Mouse (Mus musculus) olfactory bulb, adult 2 months (tissue): ENCODE measurements around the gene Dchs2. TPM values are rescaled to one million over a fixed set of nuclear protein-coding genes. Genes with fewer than 3 reads are reported as not detected.

Source experiments
- H3K27ac ChIP-seq: fragments of 200-500 bp; 2 replicates; pipeline ENCODE4 v1.5.1; 2012; ENCODE audit warnings: low read depth, low read length; ENCODE audit not compliant: insufficient read depth
- H3K4me1 ChIP-seq: fragments of 200-500 bp; 2 replicates; pipeline ENCODE4 v1.6.1; 2012; ENCODE audit warnings: low read length; ENCODE audit not compliant: control insufficient read depth, insufficient read depth
- H3K4me3 ChIP-seq: fragments of 200-500 bp; 2 replicates; pipeline ENCODE4 v1.5.1; 2012; ENCODE audit warnings: mild to moderate bottlenecking, low read depth, low read length, moderate library complexity; ENCODE audit not compliant: insufficient read depth
- CTCF ChIP-seq: fragments of 200-500 bp; IDR thresholded peaks from 2 replicates; pipeline ENCODE4 v1.5.1; 2012; ENCODE audit warnings: low read depth, mild to moderate bottlenecking, low read length, moderate library complexity; ENCODE audit not compliant: insufficient read depth
- POLR2A ChIP-seq: fragments of 200-500 bp; IDR thresholded peaks from 2 replicates; pipeline ENCODE4 v1.6.1; 2012; ENCODE audit warnings: mild to moderate bottlenecking, low read depth, low read length, moderate library complexity; ENCODE audit not compliant: insufficient read depth
- WGBS: fragments of 180-500 bp; shearing (Covaris S2); methylation state at CpG from one replicate; pipeline ENCODE4 v1.1.7; 2018; 5-methylcytosine and 5-hydroxymethylcytosine counted together
- polyA plus RNA-seq: library from polyadenylated mRNA; stranded (reverse); fragments of >200 nt; gene quantifications from 2 replicates; pipeline ENCODE4 v1.2.4, GENCODE M21; 2012; ENCODE audit warnings: low replicate concordance; ENCODE audit not compliant: missing spikeins, insufficient read depth, insufficient read length

The Dchs2 gene
- polyA plus RNA-seq: not detected in 2 replicates

DNA sequence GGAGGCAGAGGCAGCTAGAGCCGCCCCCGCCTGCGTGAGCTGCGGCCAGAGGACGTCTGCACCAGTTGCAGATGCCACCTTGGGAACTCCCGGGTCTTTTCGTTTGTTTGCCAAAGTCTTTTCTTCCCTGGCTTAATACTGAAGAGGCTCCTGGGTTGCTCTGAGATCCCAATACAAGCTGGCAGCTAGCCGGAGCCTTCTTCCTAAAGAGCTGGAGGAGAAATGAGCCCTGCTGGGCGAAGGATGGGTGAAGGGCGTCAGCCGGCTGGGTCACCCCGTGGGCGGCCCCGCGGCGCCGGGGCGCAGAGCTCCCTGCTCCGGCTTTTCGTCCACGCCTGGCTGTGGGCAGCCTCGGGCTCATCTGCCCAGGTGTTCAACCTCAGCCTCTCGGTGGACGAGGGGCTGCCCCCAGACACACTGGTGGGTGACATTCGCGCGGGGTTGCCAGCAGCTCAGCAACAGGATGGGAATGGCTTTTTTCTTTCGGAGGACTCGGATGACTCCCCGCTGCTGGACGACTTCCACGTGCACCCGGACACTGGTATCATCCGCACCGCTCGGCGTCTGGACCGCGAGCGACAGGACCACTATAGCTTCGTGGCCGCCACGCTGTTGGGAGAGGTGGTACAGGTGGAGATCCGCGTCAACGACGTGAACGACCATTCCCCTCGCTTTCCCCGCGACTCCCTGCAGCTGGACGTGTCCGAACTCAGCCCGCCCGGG lies at the start of gene Dchs2:
Gene Dchs2, plus strand, starts transcription at position 223 of the 723 bp plus-strand sequence.
- H3K4me3 ChIP-seq: peak within 1 kb of the TSS; percentile 52
- no peak within 1 kb of the TSS for H3K27ac ChIP-seq
- WGBS: under 1% methylated on average over 55 of the region's 55 CpGs
- H3K4me1 ChIP-seq: peaks cover 25% of the 10 kb centered on the region
- TF ChIP-seq CTCF: no peak
- no peak for TF ChIP-seq POLR2A

DNA sequence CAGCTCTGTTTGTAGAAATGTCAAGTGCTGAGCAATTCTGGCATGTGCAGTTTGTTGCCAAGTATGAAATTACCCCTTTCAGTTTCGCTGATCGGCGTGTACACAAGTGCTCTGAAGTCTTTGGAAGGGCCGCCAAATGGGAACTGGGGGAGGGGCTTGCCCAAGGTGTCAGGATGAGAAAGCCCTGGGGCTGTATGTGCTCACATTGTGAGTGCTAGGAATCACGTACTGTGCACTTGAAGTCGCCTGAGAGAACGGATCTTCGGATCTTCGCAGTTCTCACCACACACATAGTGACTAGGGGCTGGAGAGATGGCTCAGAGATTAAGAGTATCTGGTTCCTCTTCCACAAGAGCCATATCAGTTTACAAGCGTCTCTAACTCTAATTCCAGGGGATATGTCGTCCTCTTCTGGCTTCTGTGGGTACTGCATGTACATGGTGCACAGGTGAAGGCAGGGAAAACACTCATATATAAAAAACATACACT lies 47.1 kb upstream of the Dchs2 start:
- TF ChIP-seq POLR2A (no peak), CTCF (no peak)
- 7% methylated on average over 11 of the region's 11 CpGs for WGBS
- H3K4me1 ChIP-seq: peaks cover 3% of the 10 kb centered on the region; the same call in 1 of the 2 replicates
- 0 out of 2 replicates have a peak overlapping the region, but pooled peaks have one; percentile 21 for H3K27ac ChIP-seq
- H3K4me3 ChIP-seq: peak overlapping the region; percentile 20; the same call in 1 of the 2 replicates

DNA sequence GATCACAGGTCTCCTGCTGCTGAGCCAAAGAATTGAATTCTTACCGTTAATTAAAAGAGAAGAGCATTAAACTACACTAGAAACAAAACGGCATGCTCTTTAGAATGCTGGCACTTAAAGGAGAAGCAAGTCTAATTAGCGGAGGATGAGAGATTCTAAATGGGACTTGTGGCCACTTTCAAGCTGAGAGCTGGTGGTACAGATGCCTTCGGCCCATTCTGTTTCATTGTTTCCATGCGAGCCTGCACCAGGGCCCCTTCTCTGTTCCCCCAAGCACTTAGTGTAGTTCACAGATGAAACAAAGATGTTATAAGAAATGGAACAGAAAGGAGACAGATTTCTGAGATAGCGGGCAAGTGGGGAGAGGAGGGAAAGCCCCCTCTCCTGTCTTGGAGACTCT lies 30.2 kb upstream of the Dchs2 start:
- Histone ChIP-seq H3K27ac (no peak overlapping the region), H3K4me3 (no peak overlapping the region), H3K4me1 (peaks cover 11% of the 10 kb centered on the region)
- 71% methylated on average over 6 of the region's 6 CpGs for WGBS
- TF ChIP-seq POLR2A (no peak), CTCF (no peak)

DNA sequence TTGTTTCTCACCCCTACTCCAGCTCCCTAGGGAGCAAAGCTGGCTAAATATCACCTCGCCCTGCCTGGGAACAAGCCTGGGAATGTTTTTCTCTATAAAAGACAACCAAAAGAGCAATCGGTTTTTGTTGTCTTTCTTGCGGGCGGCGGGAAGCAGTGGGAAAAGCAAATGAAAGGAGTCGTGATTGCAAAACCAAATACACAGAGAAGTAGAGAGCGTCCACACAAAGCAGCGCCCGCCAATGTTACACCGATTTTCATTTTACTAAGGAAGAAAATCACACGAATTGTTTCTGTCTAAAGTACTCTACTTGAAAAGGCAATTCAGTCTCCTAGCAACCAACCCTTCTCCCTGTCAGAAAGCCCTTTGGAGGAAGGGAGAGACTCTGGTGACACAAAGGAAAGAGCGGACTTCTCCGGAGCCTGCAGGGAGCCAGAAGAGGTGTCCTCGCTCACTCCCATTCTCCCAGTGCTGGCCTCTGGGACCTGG lies 29.2 kb upstream of the Dchs2 start:
- WGBS: 3% methylated on average over 14 of the region's 14 CpGs
- H3K4me1 ChIP-seq: peaks cover 11% of the 10 kb centered on the region
- H3K27ac ChIP-seq: peak overlapping the region; percentile 20; the same call in 1 of the 2 replicates
- peak overlapping the region; percentile 33 for H3K4me3 ChIP-seq
- TF ChIP-seq POLR2A (no peak), CTCF (no peak)

DNA sequence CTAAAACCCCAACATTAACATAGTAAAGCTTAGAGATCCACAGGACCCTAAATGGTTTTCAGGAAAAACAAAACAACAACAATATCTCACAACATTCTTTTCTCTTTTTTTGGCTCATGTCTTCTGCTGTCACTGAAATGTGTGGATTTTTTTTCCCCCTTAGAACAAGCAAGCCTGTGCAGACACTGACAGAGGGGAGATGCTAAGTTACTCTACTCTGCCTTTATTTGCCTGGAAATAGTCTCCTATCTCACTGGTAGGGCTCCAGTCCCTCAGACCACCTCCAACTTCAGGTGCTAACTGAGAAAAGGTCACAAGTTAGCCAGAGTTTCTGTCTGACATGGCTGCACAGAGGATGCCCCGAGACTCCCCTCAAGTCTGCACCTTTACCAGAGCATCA lies 28.6 kb upstream of the Dchs2 start:
- WGBS: 92% methylated on average over 1 of the region's 1 CpGs
- peaks cover 11% of the 10 kb centered on the region for H3K4me1 ChIP-seq
- peak overlapping the region; percentile 20; the same call in 1 of the 2 replicates for H3K27ac ChIP-seq
- peak overlapping the region; percentile 33; the same call in 1 of the 2 replicates for H3K4me3 ChIP-seq
- no peak for TF ChIP-seq POLR2A
- TF ChIP-seq CTCF: no peak

DNA sequence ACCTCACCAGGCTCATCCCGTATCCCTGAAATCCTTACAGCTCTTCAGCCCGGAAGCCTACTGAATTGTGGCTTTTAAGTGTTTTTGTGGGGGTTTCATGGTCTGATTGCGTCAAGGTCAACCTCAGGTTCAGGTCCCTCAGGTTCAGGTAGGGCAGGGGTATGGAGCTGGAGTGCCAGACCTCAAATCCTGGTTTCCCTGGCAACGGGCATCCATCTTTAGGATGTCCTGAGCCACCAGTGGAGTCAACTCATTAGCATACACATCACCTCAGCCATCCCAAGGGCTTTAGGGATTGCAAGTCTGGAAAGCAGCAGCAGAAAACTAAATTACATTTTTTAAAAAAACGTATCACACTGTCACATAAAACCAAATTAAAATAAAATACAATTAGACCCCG lies 28.1 kb upstream of the Dchs2 start:
- TF ChIP-seq CTCF: no peak
- no peak for TF ChIP-seq POLR2A
- H3K4me1 ChIP-seq: peaks cover 11% of the 10 kb centered on the region
- H3K27ac ChIP-seq: no peak overlapping the region
- H3K4me3 ChIP-seq: no peak overlapping the region
- 84% methylated on average over 6 of the region's 6 CpGs for WGBS

DNA sequence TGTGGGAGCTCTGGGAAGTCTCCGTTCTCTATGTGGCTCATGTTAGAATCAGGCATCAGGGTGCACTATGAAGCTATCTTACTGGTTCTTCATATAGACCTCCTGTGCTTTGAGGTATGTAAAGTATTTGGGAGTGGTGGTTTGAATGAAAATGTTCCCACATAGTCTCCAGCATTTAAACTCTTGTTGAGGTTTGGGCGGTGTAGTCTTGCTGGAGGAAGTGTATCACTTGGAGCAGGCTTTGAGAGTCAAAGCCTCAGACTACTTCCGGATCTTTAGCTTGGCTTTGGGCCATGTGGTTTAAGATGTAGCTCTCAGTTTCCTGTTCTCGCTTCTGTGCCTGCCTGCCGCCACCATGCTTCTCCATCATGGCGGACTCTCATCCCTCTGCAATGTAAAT lies 25.5 kb upstream of the Dchs2 start:
- 95% methylated on average over 6 of the region's 6 CpGs for WGBS
- no peak overlapping the region for H3K27ac ChIP-seq
- H3K4me1 ChIP-seq: peaks cover 11% of the 10 kb centered on the region
- H3K4me3 ChIP-seq: no peak overlapping the region
- TF ChIP-seq CTCF (no peak), POLR2A (no peak)

DNA sequence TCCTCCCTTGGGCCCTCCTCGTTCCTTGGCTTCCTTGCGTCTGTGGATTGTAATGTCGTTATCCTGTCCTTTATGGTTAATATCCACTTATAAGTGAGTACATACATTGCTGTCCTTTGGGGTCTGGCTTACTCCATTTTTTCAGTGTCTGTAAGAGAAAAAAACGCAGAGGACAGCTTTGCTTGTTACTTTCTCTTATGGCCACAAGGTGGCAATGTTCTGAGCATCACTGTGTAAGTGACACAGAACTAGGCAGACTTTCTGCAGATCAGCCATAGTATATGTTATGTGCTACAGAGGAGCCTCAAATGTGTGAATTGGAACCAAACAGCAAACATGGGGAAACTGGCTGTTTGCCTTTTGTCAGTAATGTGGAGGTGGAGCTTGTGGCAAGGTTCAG lies 17.6 kb upstream of the Dchs2 start:
- H3K4me3 ChIP-seq: no peak overlapping the region
- TF ChIP-seq POLR2A: no peak
- TF ChIP-seq CTCF: no peak
- H3K27ac ChIP-seq: no peak overlapping the region
- H3K4me1 ChIP-seq: no peaks in the 10 kb centered on the region
- 32% methylated on average over 4 of the region's 4 CpGs for WGBS

DNA sequence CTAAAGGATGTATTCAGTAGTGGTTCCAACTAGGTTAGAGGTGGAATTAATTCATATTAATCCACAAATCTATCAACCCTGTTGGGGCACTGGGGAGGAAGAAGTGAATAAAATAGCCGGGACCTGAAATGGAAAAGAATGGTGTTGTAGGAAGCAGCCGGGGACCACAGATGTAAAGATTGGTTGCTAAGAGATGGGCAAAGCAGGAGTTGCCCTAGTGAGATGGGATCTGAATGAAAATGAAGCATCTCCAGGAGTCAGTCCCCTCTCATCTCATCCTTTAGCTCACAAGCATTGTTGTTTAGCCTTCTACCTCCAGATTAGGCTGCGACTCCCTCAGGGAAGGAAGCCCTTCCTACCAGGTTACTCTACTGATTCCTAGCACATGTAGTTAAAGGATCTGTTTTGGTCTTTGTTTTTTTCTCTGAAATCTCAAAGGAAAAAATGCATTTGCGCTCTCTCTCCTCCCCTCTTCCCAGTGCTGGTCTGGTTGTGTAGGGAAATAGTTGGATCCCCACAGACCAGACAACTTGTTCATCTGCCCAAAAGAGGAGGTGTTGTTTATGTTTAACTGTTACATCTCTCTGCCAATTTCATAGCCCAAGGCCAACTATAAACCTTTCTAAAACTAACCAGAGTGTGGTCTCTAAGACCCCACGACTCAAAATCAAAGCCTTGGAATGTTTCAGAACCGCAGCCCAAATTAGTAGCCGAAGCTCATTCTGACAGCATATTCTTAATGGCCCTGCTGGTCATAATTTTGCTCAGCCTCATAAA lies 16.1 kb upstream of the Dchs2 start:
- no peaks in the 10 kb centered on the region for H3K4me1 ChIP-seq
- no peak overlapping the region for H3K27ac ChIP-seq
- no peak for TF ChIP-seq CTCF
- no peak for TF ChIP-seq POLR2A
- H3K4me3 ChIP-seq: no peak overlapping the region
- WGBS: 63% methylated on average over 7 of the region's 7 CpGs
